Mouse (Mus musculus) ovary, adult 18-20 months (tissue): Measurements from ENCODE around the gene Brca2.

ENCODE experiments used
- DNase-seq: peaks from one replicate; pipeline ENCODE4 v3.0.0; 2022; ENCODE audit warnings: low spot score, mixed read lengths

The Brca2 gene

DNA sequence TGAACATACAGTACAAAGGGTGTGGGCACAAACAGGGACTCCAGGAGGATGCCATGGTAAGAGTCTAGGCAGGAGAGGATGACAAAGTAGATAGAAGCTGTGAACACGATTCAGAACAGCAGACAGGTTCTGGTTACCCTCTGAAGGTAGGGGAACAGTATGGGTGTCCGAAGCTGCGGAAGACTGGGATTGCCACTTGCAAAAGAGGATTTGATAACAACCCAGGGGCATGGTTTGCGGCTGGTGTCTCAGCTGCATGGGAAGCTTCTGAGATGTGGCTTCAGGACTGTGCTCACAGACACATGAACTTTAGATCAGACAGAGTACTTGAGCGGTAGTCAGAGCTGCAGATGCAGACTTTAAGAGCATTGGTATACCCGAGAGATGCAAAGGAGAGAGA lies 42.0 kb downstream of the Brca2 start:
- no peak for DNase-seq

DNA sequence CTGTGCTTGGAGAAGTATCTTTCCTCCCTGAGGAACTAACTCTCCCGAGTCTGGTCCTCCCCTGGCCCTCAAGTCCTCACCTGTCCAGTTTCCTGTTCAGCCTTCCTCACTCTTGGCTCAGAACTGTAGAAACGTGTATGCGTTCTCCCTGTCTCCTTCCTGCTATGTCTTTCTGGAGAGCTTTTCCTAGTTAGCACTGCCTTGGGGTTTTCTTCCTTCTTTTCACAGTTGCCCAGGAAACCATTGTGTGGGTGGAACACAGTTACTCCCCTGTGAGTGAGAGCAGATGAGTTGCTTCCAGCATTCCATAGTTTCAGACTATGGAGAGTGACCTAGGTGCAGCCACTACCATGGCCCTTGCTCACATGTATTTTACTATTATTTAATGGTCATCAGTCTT lies 43.8 kb downstream of the Brca2 start:
- no peak for DNase-seq

GRCm38 (mm10) chr5:150566971-150567370 lies 44.5 kb downstream of the Brca2 start:
- no peak for DNase-seq

DNA sequence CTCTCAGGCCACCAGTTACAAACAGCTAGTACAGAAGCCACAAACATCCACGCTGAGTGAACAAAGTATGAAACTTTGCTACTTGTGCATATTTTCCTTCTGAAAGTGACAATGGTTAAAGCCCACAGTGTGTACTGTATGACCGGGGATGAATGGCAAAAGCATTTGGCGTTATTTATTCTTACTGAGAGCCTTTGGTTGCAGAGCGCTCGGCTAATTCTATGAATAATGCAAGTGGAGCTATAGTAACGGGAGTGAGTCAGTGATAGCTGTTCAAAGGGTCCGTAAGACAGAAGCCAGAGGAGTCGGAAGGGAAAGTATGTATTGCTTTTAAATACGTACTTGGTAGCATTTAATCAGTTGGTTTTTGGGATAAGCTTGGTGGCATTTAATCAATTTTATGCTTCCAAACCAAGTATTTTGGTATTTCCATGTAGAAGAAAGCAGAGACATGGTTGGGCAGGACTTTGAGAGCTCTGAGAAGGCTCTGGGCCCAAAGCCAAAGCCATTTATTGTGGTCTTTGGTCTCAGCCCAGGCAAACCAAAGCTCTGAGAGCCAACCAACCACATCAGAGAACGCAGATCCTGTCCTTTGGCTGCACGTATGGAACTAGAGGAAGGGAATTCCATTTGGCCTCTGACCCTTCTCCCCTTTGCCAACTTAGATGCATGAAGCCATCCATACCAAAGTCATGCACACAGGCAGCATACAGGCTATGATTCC lies 48.2 kb downstream of the Brca2 start:
- DNase-seq = no peak

DNA sequence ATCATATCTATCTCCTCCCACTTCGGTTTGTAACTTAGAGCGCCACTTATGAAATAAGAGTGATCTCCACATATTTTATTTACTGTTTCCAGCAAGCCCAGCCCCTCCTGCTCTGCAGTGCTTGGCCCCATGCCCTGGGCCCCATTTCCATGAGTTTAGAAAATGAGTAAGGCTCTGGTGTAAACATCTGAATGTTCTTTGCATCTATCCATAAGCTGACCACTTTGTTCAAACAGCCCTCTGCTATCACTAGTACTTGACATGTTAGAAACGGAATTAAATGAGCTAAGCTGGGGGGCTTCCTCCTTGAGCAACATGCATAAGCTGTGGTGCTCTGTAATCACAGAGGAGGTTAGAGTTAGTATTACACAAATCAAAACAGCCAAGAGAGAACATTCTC lies 52.0 kb downstream of the Brca2 start:
- no peak for DNase-seq

- DNase-seq = no peak
Observed at GRCm38 (mm10) chr5:150574885-150575284, 52.5 kb downstream of the Brca2 start.

DNA sequence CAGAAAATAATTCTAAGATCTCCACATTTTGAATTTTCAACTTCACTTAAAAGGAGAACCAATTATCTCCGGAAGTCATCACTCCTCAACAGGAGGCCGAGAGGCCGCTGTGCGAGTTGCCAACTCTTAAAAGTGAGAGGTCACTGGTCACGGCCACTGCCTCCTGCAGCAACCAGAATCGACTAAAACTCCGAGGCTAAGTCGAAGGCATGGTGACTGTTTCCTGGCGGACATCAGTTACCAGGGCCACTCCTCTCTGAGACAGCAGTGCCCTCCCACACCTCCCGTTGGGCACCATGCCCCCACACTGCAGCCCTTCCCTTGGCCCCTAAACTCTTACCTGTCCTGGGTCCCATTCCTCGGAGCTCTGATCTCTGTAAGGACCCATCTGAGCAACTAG lies 54.4 kb downstream of the Brca2 start:
- no peak for DNase-seq

DNA sequence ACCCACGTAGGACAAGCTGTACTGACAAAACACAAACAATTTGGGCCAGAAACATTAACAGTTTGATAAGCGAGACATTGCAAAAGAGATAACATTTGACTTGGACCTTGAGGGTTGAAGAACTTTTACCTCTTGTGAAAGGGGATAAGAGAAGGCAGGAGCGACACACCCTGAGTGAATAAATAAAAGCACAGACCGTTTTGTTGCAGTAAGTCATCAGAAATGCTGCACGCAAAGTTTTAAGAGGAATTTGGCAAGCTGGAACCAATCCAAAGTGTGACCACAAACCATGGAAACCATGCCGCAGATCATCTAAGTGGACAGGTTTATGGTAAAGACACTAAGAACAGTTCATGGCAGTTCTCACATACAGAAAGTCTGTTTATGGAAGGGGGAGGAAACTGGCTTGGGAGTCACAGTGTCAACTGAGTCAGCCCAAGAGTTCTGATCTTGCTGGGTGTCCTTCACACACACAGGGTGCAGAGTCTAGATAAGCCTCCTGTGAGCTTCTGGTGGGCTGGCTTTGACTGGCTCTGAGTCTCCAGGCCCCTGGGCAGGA lies 56.3 kb downstream of the Brca2 start:
- DNase-seq = no peak

- DNase-seq = peak; percentile 57
Observed at GRCm38 (mm10) chr5:150581180-150581579, 58.8 kb downstream of the Brca2 start.

GRCm38 (mm10) chr5:150583181-150583580 lies 60.8 kb downstream of the Brca2 start:
- DNase-seq = no peak

- no peak for DNase-seq
Observed at GRCm38 (mm10) chr5:150583622-150584336, 61.3 kb downstream of the Brca2 start.

- no peak for DNase-seq
Observed at GRCm38 (mm10) chr5:150584337-150584729, 61.9 kb downstream of the Brca2 start.

GRCm38 (mm10) chr5:150589945-150590344 lies 67.5 kb downstream of the Brca2 start:
- no peak for DNase-seq

DNA sequence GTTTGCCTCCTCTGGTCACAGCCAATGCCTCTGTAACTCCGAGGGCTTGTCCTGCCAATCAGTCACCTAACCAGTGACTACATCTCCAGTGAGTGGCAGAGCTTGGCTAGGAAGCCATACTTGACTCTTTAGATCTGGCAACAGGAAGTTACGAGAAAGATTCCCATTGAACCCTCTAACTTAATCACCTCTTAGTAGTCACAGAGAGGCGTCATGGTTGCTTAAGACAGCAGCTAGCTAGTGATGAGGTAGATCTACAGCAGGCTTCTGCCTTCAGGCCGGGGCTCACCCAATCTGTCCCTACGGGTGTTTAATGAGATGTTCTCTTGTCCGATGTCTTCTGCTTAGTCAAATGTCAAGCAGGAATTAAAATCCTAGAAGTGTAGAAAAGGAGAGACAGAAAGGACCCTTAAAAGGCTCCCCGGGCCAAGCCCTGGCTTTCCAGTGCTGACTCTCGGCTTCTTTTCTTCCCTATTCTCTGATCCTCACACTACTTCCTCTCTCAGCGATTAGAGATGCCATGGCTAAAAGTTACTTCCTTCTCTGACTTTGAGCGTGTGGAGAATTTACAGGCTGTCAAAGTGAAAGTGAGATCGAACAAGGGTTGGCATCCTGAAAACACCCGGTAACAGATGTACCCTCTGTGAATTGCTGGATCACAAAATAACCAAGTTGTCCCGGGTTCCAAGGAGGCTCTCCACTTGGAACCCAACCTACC lies 69.9 kb downstream of the Brca2 start:
- DNase-seq = no peak

DNA sequence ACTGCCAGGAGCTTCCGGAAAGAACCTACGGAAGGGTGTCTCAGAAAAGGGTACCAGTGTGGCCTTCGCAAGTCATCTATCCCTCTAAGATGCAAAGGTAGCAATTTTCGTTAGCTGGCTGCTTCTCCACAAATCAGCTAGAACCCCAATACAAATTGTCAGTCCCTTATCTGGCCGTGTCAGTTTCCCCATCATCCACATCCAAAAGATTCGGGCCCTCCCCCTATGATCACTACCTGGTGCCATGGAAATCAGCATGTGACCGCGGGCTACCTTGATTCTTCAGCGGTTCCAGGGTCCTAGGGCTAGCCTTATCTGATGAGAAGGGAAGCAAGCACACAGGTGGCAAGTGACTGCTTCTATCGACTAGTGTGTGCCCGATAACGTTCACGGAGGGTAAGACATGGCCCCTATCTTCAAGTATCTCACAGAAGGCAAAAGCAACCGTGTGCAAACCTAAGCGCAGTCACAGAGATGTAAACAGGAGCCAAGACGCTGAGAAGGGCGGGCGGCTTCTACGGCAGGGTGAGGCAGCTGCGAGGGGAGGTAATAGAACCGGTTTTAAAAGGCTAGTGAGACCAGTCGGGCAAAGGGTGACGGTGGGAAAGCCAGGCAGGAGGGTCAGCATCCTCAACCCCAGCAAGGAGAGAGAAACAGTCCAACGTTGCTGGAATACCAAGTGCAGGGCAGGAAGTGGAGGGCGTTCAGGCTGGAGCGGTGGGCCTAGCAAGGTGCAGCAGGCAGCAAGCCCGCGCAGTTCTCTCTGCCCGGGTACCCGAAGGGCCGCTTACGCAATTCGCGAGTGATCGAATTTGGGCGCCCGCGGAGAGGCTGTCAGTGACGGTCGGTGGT lies 70.7 kb downstream of the Brca2 start:
- no peak for DNase-seq

DNA sequence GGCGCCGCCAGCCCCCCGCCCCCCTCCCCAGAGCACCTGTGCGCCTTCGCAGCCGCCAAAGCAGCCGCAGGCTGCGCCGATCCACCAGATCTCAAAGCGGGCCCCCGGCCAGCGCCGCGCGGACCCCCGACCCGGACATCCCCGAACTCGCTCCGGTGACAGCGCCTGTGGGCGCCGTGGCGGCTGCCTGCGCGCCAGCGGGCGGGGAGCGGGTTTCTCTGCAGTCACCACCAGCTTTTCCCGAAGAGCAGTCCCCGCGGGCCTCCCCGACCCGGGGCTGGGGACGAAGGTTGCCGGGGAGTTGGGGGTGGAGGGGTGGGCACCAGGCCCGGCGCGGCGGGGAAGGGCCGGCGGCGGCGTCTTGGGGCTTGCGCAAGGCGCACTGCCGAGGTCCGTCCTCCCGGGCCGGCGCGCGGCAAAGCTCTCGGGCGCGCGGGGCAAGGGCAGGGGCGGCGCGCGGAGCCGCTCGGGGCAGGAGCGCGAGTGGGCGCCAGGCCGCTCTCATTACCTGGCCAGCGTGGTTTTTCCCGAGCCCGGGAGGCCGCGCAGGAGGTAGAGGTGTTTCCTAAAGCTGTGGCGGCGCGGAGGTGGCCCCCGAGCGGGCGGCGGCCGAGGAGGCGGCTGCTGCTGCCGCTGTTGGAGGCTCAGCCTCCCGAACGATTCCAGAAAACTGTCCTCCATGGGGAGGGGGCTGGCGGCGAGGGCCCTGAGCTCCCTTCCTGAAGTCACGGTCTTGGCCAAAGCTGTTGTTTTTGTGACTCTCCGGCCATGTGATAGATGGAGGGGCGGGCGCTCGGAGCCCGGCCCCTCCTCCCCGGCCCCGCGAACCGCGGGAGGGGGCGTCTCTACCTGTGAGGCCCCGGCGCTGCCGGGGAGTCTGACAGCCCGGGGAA lies 71.6 kb downstream of the Brca2 start:
- peak; percentile 44 for DNase-seq

DNA sequence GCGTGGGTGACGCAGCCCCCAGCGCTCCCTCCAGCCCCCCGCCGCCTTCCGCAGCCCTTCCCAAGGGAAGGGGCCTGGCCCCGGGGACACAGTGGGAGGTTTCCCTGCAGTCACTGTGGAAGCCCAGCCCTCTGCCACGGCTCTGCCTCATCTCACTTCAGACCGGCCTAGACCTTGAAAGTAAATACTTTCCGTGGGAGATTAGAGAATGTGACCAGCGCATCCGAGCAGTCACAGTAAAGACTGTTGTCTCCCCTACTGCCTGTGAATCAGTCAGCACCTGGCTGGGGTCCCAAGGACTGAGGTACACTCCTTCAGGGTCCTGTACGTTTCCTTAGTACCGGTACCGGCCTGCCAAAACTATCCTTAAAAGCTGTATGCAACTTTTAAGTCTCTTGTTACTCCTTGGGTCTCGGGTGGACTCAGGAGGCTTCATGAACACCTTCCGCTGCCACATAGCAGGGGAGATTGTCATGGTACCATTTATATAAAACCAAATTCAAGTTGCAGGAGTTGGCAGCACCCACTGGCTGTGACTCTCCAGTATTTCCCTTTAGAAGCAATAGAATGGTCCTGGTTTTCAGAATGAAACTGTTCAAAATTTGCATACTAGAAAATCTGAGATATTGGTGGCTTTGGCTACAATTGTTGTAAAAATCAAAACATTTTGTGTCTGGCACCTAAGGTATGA lies 72.4 kb downstream of the Brca2 start:
- DNase-seq = no peak

DNA sequence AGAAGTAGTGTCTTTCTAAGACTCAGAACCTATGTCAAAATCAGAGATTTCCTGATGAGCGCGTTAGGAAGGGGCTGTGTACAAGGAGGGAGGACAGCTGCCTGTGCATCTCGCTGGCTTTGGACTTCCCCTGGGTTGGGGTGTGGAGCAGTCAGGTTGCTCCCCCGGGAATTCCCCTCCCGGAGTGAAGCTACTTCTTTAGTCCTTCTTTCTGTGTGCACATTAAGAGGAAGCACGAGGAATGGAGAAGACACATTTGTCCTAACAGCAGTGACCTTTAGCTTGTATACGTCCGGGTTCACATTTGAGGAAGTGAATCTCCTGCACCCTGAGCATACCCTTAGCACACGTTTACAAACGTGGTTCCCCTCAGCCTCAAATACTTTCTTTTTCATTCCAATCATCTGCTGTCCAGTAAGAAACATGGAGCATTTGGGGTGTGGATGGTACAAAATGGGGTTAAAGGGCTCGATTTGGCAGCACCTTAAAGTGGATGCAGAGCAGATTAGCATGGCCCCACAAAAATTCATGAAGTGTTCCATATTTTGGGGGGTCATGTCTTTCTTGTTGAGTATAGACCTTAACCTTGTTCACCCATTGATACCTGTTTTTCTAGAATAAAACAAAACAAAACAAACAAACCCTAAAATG lies 73.1 kb downstream of the Brca2 start:
- no peak for DNase-seq

GRCm38 (mm10) chr5:150597088-150597487 lies 74.7 kb downstream of the Brca2 start, which contains the start of gene N4bp2l1:
Gene N4bp2l1 (minus strand): TSS chr5:150597188.
- DNase-seq = no peak
